Mouse (Mus musculus) testis, postnatal 14 days (tissue): Measurements from ENCODE around the gene Akap8l.
A peak's percentile ranks its signal among the peaks of the same experiment; 100 is the strongest.

Experiments
- DNase-seq: peaks from one replicate; pipeline ENCODE4 v3.0.0; 2021; ENCODE audit warnings: low spot score

The Akap8l gene

DNA sequence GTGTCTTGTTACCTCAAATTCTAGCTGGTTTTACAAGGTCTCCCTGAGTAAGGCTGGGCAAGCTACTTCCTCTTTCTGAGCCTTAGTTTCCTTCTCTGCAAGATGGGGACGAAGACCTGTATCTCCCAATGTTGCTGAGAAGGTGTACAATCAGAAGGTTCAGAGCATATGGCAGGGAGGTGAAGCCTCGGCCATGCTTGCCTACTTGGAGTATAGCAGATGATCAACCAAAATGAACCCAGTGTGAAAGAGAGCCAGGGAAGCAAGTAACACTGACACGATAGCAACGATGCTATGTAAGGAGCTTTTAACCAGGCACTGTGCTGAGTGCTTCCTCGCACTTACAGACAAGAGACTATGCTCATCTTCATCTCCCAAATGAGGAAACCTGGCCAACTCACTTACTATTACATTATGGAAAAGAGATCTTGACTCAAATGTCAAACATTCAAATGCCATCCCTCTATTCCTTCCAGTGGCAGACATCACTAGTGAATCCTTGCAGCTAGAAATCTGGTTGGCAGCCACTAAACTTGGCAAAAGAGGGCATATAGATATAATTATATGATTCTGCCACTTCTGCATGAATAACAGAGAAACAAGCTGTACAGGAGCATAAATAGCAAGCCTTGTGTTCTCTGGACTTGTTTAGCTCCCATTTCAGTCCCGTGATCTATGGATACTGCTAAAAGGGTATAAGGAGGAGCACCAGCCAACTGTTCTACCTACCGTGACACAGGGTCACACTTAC lies 8.0 kb upstream of the Akap8l start:
- no peak for DNase-seq

DNA sequence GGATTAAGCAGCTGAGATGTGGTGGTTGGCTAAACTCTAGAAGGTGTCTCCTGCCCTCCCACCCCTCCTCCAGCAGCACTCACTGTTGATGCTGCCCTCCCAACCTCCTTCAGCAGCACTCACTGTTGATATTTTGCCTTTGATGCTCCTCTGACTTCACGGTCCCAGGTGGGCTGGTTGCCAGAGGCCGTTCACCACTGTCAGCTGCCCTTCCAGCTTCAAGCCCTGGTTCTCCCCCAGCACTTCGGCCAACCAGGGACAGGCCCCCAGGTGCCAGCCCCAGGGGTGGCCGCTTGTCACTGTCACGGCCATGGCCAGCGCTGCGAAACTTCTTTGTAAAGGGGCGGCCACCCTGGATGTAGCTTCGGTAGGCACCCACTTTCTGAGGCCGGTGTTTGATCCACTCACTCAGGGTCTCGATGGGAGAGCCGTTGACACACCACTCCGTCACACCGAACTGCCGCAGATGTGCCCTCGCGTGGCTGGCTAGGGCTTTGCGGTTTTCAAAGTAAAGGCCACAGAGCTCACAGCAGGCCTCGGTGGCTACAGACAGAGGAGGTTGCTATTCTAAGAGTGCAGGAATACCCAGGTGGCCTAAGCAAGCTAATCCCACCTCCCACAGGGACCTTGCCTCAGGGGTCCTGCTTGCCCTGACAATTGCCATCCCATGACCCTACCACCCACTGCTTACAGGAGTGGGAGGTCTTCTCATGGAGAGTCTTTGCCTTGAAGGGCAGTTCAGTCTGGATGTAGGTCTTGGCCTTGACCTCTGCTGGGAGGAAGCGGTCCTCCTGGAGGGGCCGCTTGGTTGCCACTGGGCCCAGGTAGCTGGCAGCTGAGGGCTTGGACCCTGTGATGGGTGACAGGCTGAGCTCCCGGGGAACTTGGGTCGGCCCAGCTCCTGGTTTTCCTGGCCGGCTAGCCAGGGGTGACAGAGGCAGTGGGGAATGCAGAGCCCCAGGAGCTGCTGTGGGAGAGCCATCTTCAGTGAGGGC lies 6.7 kb upstream of the Akap8l start:
- DNase-seq = no peak

DNA sequence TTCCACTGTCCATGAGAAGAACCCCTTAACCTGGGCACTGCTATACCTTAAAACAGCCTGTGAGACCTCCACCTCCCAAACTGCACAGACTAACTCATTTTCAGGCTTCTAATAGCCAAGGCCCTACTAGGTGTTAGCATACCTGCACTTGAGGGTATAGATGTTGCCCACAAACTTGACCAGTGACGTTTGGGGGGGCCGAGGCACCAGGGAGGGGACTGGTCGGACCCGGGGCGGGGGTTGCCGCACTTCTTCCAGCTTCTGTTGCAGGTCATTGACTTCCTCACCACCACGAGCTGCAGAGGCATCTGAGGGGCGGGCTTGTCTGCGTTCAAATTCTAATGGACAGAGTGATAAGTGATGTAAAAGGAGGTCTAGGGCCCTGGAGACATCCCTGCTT lies 5.9 kb upstream of the Akap8l start:
- DNase-seq = no peak

DNA sequence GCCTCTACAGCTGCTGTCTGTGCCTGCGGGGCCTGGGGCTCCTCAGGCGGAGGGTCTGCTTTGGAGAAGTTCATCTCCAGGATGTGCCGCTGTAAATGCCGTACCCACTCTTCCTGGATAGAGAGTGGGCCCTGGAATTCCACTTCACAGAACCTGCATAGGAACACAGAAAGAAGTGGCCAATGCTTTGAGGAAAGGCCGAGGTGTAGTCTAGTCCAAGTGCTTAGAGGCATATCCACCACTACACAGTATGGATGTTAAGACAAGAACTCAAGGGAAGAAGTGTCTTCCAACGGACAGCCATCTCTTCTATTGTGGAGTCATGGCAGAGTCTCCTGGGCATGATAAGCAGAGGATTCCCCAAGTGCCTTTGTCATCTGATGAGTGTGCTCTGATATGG lies 4.6 kb upstream of the Akap8l start:
- DNase-seq = no peak

GRCm38 (mm10) chr17:32354211-32354610 lies 3.8 kb upstream of the Akap8l start:
- DNase-seq = no peak

DNA sequence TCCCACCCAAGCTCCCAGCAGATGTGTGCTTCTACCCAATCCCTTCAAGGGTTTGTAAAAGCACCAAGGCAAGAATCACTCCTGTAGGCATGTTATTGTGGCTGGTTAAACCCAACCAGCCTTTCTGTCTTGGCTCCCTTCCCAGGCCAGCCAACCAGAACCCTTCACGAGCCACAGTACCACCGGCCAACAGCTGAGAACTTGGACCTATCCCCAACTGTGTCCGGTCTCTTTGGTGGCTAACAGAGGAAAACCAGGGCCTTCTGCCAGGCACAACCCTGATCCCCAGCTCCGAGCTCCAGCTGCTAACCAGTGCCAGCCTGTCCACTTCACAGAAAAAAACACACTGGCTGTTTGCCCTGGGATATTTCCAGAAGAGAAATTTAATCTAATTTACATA lies 3.3 kb upstream of the Akap8l start:
- no peak for DNase-seq

DNA sequence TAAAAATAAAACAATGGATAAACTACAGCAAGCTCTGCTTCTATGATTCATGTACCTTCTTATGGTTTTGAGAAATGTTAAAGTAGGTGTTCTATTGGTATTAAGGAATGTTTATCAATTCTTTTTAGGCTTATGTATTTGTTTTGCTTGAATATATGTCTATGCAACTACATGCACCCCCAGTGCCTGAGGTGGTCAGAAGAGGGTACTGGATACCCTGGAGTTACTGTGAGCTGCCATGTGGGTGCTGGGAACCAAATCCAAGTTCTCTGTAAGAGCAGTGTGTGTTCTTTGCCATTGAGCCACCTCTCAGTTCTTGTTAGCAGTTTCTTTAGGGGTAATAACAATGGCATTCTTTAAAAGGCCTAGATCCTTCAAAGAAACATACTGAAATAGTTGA lies 1.3 kb upstream of the Akap8l start:
- DNase-seq = no peak

DNA sequence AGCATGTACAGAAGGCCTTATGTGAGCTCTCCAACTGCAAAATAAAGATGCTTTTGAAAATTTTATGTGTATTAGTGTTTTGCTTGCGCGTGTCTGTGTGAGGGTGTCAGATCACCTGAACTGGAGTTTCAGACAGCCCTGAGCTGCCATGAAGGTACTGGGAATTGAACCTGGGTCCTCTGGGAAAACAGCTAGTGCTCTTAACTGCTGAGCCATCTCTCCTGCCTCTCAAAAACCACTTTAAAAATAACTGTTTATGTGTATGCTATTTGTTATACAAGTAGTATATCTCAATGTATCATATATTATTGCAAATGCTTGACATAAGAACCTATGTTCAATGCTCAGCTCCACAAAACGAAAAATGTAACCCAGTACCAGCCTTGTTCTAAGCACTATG lies 862 bp upstream of the Akap8l start:
- no peak for DNase-seq

- DNase-seq = no peak
Measured at GRCm38 (mm10) chr17:32349851-32350381, 491 bp downstream of the Akap8l start.

DNA sequence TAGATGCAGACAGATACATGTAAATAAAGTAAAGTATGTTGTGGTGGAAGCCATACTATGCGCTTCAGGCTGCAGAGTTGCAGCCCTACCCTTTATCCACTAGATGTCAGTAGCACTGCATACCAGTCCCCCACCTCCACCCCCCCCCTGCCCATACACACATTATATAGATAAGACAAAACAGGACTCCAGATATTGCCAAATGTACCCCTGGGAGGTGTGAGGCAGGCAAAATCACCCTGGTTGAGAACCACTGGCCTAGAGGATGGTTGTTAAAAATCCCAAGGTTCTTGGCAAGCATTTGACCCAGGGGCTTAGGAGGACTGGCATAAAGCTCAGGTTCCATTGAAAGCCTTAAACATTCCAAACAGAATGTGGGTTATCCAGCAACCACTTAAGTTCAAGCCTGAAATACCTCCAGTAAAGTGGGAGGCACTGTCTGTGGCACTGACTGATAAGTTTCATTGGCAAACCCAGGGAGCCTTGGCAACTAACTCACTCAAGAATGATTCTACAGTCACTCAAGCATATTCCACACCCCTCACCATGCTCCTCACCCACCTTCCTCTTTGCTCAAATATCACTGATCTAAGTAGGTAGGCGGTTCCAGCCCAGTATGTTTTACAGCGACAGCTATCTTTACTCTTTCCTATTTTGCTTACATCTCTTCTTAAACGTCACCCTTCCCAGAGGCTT lies 1.2 kb downstream of the Akap8l start:
- DNase-seq = no peak

DNA sequence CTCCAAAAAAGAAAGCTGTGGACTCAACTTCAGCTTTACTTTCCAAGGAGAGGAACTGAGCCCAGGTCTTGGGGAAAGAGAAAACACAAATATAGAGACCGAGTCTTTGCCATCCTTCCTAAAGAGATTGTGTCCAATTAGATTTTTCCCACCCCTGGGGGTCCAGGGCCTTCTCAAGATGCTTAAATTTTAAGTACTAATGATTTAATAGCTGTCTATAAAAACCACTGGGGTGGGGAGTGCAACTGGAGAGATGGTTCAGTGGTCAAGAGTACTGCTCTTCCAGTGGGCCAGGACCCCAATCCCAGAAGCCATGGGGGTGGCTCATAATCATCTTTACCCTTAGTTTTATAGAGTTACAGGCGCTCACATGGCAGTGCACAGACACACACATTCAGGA lies 2.0 kb downstream of the Akap8l start:
- DNase-seq = no peak

DNA sequence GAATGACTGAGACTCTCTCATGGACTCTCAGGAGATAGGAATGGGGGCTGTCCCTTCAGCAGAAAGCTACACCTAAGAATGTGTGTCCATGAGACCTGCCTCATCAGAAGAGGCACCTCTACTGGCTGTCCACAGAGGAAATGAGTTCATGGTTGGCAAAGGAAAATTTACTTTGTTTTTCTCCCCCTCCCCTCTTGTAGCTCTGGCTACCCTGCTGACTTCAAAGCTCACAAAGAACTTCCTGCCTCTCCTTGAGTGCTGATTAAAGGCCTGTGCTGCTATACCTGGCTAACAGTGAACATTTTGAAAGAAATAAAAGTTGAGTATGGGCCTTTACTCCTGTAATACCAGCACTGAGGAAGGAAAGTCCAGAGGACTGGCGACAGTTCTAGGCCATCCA lies 9.3 kb downstream of the Akap8l start:
- DNase-seq = no peak

GRCm38 (mm10) chr17:32340110-32340509 lies 10.3 kb downstream of the Akap8l start:
- no peak for DNase-seq

DNA sequence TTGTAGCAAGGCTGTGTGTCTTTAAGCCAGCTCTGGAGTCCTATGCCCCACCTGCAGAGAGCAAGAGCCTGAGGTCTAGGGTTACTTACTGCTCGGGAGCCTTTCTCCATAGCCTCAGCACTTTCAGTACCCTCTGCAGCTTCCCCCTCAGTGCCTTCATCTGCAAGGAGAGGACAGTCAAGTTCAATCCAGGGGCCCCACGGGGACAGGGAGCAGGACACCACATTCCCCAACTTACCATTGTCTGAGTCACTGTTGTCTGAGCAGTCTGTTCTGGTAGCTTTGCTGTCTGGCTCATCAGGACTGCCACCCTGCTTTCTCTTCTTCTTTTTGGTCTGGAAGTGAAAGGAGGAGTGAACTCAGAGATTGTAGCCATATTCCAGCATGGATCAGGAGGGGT lies 14.5 kb downstream of the Akap8l start:
- no peak for DNase-seq

DNA sequence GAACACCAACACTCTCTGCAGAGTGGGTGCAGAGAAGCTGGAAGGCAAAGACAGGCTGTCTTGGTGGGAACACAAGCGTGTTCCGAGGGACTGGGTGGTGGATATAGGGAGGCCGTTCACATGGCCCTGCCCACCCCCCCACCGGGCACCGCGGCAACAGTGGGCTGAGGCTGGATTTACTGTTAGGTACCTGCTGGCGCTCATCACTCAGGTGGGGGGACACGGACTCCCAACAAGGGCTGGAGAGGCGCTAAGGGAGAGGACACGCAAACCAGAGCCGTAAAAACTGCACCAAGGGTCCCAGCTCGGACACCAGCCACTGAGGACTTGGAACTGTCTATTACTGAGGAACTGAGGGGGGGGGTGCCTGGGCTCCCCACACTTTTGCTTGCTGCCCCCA lies 15.5 kb downstream of the Akap8l start:
- no peak for DNase-seq

- no peak for DNase-seq
Measured at GRCm38 (mm10) chr17:32333675-32334303, 16.6 kb downstream of the Akap8l start.

GRCm38 (mm10) chr17:32327501-32327900 lies 22.9 kb downstream of the Akap8l start:
- DNase-seq = no peak

DNA sequence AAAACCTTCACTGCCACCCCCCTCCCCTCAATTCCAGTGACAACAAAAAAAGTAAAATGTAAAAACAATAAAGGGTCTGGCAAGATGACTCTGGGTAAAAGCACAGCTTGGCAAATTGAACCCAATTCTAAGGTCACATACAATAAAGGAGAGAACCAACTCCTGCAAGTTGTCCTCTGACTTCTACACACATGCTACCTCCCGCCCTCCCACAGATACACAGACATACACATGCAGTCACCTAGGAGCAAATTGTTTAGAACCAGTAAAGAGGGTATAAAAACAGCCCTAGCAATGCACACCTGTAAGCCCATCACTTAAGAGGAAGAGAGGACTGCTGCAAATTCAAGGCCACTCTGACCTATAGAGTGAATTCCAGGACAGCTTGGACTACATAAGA lies 27.6 kb downstream of the Akap8l start:
- DNase-seq = no peak

DNA sequence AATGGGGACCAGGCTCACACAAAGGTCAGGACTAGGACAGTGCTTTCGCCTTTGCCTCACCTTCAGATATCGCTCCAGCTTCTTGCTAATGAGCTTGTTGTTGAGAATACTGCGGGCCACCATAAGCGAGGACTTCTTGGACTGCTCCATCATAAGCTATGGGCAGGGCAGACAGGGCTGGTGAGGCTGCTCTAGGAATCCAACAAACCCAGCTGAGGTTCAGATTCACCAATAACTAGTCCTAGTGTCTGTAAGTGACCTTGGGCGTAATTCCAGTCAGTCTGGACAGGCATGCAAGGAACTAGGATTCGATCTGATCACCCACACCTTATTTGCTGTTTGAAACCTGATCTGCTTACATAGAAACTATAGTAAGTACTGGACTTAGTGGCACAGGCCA lies 28.6 kb downstream of the Akap8l start:
- no peak for DNase-seq

- DNase-seq = no peak
Measured at GRCm38 (mm10) chr17:32321390-32321734, 29.0 kb downstream of the Akap8l start.

GRCm38 (mm10) chr17:32320597-32321389 lies 29.6 kb downstream of the Akap8l start, which contains the start of gene Akap8:
Gene Akap8, minus strand, starts transcription at chr17:32321238.
- peak; percentile 98 for DNase-seq
